Mouse (Mus musculus) spleen, postnatal 4 days (tissue): ENCODE measurements around the gene Fam69a.

Experiments
- DNase-seq, 2 experiments: peaks; one replicate each; pipeline ENCODE4 v3.0.0; 2022; ENCODE audit warnings: low spot score in 2 of 2

Gene Fam69a

DNA sequence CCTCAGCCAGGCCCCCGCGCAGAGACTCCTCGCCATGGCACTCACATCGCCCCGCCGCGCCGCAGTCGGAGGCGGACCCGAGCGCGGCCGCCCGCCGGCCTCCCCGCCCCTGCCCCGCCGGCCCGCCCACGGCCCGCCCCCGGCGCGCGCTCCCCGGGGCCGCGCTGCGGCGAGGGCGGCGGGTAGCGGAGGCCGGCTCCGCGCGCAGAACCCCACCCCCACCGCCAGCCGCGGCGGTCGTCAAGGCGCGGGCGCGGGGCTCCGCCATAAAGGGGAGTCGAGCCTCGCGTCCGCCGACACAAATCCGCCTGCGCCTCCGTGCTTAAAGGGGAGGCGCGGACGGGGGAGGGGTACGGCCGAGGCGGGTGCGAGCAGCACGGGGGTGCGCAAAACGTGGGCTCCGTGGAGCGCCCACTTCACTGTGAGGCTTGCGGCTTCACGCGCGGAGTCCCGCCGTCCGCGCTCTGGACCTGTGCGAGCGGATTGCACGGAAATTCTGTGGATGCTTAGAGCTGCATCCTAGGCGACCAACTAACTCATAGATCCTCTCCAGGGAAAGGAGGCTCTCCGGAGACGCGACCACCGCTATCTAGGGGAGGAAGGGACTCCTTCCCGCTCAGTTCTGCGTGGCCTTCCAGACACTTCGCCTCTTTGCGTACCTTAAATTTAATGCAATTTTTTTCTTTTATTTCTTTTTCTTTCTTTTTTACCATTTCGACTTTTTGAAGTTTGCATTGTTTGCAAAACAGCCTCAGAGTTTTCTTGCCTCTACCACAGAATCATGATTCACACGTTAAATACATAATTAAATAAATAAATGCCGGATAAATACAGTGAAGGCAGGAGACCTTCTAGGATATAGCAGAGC, at the start of gene Fam69a:
Fam69a (minus strand) TSS at position 119 of the 868 bp plus-strand sequence.
- peak; percentile 82 to 92 for DNase-seq

- DNase-seq: no peak
Measured at GRCm38 (mm10) chr5:108035523-108035922, 48.6 kb upstream of the Fam69a start.

GRCm38 (mm10) chr5:108034194-108034593, 47.3 kb upstream of the Fam69a start:
- DNase-seq: no peak

GRCm38 (mm10) chr5:108031267-108031666, 44.4 kb upstream of the Fam69a start:
- DNase-seq: no peak

- DNase-seq: peak; percentile 36 to 67
Measured at GRCm38 (mm10) chr5:108029968-108030367, 43.1 kb upstream of the Fam69a start.

DNA sequence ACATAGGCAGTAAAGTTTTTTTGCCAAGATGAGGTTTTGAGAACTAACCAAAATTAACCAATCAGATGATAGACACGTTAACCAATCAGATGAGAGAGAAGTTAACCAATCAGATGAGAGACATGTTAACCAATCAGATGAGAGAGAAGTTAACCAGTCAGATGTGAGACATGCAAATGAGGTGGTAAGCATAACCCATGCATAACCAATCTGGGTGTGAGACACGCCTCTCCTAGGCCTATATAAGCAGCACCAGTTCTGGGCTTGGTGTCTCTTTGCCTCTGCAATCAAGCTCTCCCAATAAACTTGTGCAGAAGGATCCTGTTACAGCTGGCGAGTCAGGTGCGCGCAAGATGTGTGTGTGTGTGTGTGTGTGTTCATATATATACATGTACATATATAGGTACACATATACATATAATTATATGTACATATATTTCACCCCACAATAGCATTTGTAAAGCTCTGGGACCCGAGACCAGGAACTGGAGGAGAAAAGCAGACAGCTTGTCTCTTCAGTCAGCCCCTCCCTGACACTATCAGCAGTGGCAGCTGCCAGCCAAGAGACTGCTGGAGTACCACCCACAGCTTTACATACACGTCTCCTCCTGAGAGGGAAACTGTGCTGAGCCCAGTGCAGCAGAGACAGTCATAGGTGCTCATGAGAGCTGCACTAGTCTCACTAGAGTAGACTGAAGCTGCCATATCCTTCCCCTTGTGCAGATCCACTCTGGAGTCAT, 42.1 kb upstream of the Fam69a start:
- DNase-seq: peak; percentile 52 to 66

- DNase-seq: no peak
Measured at GRCm38 (mm10) chr5:108028230-108028629, 41.3 kb upstream of the Fam69a start.

- DNase-seq: no peak
Measured at GRCm38 (mm10) chr5:108021346-108021745, 34.5 kb upstream of the Fam69a start.

DNA sequence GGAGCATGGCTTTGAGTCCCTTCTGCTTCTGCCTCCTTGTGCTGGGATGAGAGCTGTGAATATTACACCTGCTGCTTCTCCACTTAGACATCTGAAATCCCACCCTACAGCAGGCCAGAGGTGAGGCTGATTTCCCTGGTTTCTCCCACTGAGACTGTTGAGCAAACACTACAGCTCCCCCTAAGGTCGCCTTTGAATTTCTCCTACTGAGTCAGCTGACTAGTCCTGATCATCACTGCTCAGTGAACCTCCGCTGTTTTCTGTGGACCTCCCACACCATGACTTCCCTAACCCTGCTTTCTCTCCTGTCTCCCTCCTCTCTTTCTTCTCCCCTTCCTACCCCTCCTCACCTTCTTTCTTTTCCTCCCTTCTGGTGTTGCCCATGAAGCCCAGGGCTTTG, 32.5 kb upstream of the Fam69a start:
- DNase-seq: no peak

DNA sequence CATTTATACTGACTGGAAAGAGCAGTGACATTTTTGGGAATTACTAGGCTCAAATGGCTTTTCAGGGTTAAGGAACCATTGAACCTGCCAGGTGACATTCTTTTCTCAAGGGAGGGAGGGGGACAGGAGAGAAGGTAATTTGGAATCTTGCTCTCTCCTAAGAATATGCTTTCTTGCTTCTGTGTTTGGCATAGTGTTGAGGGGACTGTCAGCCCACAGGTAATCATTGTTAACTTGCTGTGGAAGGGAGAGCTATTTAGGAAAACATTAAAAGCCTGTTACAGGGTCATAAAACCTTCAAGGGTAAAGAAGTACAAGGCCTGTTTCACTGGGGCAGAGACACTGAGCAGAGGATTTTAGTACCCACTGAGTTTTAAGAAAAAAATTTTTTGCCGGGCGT, 30.3 kb upstream of the Fam69a start:
- no peak for DNase-seq

GRCm38 (mm10) chr5:108015422-108015821, 28.5 kb upstream of the Fam69a start:
- DNase-seq: no peak

GRCm38 (mm10) chr5:108014173-108014572, 27.3 kb upstream of the Fam69a start:
- DNase-seq: no peak

GRCm38 (mm10) chr5:108009721-108010120, 22.8 kb upstream of the Fam69a start:
- DNase-seq: no peak

DNA sequence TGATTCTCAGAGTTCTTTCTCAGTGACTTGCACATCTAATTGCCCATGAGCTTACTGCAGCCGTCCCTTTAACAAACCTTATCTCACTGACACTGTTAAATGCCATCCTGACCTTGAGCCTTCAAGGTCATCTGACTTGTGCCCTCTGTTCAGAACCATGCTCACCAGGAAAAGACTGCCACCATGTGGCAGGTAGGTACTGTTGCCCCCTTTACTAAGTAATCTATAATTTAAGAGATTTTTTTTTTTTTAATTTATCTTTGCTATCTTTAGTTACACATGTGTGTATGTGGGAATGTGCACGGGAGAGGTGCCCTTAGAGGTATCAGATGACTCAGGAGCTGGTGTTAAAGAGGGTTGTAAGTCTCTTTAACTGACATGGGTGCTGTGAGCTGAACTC, 18.2 kb upstream of the Fam69a start:
- DNase-seq: peak in 1 of 2 experiments; percentile 20

- DNase-seq: no peak
Measured at GRCm38 (mm10) chr5:108002734-108003133, 15.8 kb upstream of the Fam69a start.

GRCm38 (mm10) chr5:108000776-108001548, 14.1 kb upstream of the Fam69a start:
- DNase-seq: peak; percentile 57 to 75

DNA sequence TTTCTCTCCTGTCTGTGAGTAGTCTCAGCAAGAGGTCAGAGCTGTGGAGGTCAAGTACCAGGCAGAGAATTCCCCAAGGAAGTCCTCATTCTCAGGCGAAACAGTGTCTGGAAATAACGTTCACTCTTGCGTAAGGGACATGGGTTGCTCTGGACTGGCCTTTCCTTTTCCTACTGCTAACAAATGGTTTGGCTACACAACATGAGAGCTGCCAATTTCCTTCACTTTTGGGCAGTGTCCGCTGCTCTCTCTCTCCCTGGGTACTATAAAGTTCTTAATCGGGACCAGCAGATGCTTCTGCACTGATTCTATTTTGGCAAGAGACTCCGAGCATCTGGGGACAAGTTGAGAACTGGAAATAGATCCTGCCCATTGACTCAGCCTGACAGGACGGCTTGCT, 10.8 kb upstream of the Fam69a start:
- DNase-seq: no peak

DNA sequence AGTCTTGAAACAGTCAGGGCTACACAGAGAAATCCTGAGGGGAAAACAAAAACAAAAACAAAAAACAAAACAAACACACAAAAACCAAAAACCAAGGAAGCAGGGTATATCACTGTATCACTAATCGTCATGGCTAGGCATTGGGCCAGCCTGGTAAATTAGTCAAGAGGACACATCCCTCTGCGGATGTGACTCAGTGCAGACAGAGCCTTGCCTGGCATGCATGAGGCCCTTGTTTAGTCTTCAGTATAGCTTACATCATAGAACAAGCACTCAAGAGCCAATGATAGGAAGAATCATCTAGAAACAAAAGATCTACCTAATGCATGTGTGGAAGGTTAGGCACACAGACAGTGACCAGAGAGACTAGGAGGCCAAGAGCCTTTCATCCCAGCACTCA, 9.1 kb upstream of the Fam69a start:
- DNase-seq: no peak

GRCm38 (mm10) chr5:107987835-107988251, 958 bp upstream of the Fam69a start:
- DNase-seq: no peak

DNA sequence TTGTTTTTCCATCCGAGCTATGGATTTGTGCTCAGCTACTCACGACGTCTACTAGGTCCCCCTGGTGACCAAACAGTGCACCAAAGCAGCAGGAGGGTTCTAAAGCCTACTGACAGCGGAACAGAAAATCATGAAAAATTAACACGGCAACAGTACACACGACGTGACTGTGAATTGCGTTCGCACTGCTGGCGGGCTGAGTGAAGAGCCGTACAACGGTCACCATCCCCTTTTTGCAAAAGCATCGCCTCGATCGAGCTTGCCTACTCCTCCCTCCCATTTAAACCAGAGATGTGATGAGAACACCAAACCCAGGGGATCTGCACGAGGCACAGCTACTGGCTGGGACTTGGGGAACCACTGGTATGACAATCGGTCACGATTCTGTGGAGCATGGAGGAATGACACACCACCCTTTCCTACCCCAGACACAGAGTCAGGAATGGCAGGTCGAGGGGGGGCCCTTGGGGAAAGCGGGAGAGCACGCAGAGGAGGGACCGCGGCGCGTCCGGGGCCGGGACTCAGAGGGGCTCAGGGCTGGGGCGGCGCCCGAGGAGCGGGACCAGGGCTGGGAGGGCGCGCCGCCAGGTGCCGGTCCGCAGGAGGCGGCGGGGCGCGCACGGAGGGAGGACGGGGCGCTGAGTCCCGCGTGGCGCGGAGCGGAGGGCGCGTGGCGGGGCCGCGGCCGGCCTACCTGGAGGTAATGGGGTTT, 474 bp downstream of the Fam69a start:
- DNase-seq: peak; percentile 68 to 74

- no peak for DNase-seq
Measured at GRCm38 (mm10) chr5:107983946-107984345, 2.9 kb downstream of the Fam69a start.
